Mouse (Mus musculus) cerebellum, postnatal 10 days (tissue): ENCODE measurements around the gene Sec23ip.
A peak's percentile ranks its signal among the peaks of the same experiment; 100 is the strongest.
"Not testable (repeated sequence)": the region's sequence is repeated elsewhere in the genome, so short reads cannot be mapped to it uniquely, and the experiment has no call there.

Source experiments
- DNase-seq, 2 experiments: peaks; one replicate each; pipeline ENCODE4 v3.0.0; 2021; ENCODE audit warnings: mixed read lengths in 2 of 2

Sec23ip gene

DNA sequence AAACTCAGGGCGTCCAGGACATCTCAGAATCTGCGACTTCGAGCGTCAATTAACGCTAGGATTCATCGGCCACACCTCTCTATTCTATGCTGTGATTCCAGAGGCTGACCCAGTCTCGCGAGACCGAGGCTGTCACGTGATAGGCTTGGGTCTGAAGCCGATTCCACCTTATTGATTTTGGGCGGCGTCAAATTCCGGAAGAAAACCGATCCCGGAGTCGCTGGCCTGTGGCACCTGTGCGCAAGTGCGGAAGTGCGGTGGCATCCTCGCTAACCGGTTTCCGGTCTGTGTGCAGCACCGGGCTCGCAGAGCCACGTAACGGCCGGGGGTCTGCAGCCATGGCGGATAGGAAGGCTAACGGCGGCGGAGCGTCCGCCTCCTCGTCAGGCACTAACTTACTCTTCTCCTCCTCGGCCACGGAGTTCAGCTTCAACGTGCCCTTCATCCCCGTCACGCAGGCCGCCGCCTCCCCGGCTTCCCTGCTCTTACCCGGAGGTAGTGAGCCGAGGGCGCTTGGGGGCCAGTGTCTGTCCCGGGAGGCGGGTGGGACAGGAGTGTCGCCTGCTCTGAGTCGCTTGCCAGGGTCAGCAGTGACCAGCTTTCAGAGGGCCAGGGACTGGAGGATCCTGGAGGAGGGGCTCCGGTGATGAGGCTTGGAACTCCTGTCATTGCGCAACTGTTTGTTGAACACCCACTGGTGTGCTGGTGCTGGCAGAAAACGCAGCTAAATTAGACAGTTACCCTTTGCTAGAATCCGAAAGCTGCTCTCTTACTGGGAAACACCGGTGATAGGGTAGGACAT is at the start of gene Sec23ip:
Sec23ip (plus strand) TSS at position 260 of the 802 bp plus-strand sequence.
- DNase-seq, result peak; percentile 98 to 99

DNA sequence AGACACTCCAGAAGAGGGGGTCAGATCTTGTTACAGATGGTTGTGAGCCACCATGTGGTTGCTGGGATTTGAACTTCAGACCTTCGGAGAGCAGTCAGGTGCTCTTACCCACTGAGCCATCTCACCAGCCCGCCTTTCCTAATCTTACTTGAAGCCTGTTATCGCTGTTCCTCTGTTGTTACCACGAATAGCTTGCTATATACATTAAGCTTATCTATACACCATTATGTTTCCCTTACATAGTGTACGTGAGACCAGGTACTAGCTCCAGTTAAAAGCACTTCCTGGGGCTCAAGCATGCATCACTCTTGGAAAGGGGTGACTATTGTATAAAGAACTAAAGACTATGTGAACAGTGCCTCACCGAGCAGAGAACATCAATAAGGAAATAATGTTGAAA is 44.8 kb upstream of the Sec23ip start:
- not testable (repeated sequence) for DNase-seq

DNA sequence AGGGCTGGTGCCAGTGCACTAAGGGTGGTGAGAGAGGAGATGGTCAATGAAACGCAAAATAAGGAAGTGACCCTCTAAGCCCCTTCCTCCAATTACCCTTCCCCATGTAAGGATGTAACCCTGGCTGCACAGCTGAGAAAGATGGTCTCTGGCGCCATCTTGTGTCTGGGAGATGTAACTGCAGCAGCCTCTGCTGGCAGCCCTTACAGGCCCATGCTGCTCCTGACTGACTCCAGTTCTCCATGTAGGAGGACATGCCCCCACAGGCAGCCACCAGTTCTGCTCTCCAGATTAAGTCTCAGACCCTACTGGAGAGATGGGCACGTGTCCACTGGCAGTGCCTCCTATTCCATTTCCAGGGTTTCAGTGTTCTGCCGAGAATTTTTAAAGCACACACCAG is 39.0 kb upstream of the Sec23ip start:
- DNase-seq, result peak; percentile 84 to 87

DNA sequence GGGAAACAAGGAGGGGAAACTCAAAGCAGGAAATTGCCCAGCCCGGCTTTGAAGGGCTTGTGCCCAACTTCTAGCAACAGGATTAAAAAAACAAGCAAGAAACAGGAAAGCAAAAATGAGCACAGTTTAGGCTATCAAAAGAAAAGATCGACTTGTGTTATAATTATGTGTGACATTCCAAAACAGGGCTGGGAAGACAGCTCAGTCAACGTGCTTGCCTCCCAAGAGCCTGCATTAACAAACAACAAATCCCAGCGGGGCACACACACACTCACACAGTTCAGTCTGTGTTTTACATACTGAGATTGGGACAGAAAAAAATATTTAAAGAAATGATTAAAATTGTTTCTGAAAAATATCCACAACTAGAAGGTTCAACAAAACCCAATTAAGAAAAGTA is 26.8 kb upstream of the Sec23ip start:
- no peak for DNase-seq

DNA sequence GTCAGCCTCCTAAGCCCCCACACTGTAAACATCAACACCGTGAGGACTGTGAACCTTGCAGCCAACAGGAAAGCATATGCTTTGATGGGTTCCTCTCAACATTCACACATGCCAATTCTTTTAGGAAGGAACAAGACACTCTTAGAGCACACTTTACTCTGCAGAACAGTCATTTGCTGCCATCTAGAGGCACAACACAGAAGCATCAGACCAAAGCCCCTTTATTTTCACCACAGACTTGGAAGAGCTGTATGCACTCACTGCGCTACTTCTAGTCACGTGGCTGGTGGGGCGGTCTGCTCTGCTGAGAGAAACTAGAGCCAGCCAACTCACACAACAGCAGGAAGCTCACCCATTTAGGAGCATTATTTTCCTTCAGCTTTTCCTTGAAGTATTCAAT is 20.0 kb upstream of the Sec23ip start:
- DNase-seq, result peak; percentile 82 to 84

DNA sequence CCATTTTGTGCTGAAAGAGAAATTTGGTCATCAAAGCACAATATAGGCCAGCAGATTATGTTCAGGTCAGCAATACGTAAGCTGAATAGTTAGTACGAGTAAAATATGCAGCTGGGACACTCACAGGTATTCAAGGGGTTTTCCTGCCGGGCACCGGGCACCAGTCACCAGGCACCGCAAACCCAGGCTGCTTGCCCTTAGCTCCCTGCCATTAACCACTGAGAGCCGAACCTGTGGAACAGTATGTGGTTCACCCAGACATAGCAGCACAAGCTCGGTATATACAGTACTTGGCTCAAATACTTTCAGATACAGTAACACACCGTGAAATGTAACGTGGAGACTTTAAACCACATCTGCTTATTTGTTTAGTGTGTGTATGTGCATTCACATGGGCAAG is 19.6 kb upstream of the Sec23ip start:
- no peak for DNase-seq

DNA sequence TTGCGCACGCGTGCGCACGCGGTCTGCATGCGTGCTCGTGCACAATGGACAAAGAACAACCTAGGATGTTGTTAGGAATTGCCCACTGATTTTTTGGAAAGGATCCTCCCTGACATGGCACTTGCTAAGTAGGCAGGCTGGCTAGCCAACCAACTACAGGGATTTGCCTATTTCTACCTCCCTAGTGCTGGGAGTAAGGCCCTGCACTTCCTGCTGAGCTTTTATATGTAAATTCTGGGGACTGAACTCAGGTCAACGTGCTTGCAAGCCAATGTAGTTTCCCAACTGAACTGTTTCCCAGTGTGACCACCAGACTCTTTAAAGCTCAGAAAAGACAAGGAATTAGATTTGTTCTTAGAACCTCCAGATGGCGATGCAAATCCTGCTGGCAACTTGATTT is 17.7 kb upstream of the Sec23ip start:
- DNase-seq, result peak in 1 of 2 experiments; percentile 38

DNA sequence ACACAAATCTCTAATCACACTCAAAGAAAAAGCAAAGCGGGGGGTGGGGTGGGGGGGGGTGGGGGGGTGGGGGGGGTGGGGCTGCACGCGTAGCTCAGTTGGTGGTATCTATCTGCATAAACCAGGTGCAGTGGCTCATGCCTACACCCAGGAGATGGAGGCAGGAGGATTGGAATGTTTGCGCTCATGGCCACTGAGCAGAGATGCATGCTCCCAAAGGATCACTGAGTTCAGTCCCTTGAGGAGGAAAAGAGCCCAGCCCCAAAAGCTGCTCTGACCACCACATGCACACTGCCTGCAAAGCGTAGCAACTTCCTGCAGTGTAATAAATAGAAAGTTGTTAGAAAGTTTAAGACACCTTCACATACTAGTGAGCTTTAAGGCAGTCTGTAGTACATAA is 17.0 kb upstream of the Sec23ip start:
- no peak for DNase-seq

DNA sequence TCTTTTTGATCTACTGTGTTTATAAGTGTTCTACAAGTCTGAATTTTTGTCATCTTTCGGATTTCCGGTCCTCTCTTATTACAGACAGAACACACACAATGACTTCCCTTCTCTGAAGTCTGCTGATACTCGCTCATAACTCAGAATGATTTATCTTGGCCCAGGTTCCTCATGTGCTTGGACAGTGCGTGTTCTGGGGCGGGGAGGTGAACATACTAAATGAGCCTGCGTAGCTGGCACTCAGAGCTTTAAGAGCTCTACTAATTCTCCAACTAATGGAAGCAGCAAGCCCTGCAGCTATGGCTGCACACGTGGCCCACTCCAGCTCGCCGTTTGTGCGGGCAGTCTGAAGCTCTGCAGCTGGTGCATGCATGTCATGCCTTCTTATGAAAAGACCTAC is 16.0 kb upstream of the Sec23ip start:
- no peak for DNase-seq

DNA sequence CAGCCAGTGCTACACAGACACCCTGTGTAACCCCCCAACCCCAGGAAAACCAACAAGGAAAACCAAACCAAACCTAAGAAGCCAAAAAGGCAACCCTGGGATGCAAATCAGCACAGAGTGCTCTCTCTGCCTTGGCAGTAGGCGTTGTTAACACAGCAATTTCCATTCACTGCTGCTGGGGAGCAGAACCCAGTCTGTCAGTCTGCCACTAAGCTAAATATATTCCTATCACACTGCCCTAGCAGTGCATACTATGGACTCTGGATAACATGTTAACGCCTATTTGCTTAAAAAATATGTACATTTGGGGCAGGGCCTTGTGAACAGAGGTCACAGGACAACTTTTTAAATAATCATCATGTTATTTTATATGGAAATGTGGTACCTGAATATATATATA is 13.2 kb upstream of the Sec23ip start:
- DNase-seq, result no peak

DNA sequence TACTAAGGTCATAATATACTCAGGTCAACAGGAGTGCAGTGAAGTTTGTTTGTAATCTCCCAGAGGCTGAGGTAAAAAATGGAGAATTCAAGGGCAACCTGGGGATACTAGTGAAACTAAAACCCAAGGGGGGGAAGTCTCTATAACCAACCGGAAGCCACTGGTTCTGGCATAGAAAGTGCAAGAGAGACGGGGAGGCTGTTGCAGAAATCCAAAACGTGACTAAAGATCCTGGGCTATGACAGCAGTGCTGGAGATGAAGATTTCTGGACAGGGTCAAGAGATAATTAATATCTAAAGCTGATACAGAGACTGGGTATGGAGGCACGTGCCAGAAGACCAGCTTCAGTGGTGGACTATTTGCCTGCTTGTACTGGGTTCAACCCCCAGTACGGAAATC is 6.7 kb upstream of the Sec23ip start:
- no peak for DNase-seq

DNA sequence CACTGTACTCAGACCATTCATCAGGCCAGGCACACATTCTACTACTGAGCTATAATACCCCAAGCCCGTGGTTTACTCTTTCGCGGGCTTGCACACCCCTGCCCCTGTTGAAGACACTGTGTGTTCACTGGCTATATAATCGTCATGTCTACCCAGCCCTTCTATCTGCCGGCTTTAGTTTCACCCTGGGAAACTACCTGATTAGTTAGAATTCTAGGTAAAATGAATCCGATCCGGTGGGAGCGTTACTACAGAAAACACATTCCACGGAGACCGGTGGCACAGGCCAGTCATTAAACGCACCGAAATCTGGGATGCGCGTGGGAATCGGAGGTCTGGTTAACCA is 5.7 kb upstream of the Sec23ip start:
- no peak for DNase-seq

DNA sequence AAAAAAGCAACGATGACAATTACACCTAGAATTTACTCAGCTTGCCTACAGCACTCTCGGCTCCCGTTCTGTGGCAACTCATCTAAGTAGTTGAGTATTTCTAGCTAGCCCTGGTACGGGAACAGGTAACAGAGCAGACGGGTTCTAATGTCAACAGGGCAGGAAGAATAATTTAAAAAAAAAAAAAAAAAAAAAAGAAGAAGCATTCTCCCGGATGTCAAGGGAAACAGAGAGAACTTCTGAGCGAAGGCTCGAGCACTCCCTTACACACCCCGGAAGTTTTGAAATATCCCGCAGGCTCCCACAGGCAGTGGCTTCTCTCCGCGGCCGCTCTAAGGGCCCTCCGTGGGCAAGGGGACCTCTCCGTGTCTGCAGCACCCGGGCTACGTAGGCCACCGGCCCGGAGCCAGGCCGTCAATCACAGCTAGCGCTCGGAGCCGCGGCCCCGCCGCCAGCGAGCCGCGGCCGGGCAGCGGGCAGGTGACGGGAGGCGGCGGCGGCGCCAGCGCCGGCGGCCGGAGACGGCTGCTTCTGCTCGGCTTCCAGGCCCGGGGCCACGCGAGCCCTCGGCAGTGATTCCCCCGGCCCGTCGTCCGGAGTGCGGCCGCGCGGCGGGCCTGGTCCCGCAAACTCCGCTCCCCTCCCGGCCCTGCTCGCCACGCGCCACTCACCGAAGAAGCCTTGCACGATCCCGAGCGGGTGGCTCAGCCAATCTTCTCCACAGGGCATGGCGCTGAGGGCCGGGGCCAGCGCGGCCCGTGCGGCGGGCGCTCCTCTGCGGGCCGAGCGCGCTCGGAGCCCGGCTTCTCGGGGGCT is 5.1 kb upstream of the Sec23ip start:
- peak; percentile 64 to 73 for DNase-seq

DNA sequence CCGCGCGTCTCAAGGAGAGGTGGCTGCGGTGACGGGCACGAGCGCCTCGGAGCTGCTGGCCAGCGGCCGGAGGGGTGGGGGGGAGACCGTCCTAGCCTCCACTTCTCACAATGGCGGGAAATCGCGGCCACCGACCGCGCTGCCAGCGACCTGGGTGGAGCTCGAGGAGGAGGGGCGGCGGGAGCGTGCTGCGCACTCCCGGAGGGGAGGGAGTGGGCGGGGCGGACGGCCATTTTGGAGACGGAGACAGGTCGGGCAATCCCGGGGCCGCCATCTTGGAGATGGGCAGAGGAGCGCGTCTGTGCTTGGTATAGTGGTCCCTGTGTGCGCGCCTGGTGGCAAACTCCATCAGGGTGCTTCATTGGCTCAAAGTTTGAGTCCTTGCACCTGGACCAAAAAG is 4.4 kb upstream of the Sec23ip start, which contains the start of gene Mcmbp:
Mcmbp (minus strand) TSS at position 162 of the 400 bp plus-strand sequence.
- peak; percentile 99 for DNase-seq

DNA sequence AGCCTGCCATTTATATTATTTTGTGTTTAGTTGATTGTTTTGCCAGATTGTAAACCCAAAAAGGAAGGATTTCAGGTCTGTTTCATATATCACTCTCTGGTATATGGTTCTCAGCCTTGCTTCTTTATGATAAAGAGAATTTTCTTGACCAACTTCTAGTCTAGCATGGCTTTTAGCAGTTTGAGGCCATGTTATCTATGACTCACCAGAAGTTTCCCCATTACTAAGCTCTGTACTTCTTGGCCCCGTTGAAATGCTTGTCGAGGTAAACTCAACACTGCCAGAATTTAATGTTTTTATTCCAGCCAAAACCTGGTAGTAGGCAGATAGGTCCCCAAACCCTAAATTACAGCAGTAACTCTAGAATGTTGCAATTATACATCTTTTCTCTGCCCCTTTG is 845 bp upstream of the Sec23ip start:
- no peak for DNase-seq

DNA sequence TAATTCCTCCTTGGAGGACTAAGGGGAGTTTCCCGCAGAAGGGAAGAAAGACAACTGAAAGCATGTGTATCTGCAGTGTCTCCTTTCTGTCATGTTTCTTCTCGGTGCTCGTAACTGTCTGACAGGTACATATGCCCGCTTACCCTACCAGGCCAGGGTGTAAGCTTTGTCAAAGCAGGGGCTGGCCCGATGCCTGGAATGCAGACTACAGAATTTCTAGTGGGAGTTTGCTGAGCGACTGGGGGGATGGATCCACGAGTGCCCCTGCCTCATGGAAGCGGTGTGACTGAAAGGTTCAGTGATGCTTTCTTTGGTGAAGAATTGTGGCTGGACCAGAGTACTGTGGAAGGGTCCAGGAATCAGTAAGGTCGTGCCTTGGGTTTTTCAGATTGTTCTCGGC is 1.4 kb downstream of the Sec23ip start:
- peak in 1 of 2 experiments; percentile 35 for DNase-seq

DNA sequence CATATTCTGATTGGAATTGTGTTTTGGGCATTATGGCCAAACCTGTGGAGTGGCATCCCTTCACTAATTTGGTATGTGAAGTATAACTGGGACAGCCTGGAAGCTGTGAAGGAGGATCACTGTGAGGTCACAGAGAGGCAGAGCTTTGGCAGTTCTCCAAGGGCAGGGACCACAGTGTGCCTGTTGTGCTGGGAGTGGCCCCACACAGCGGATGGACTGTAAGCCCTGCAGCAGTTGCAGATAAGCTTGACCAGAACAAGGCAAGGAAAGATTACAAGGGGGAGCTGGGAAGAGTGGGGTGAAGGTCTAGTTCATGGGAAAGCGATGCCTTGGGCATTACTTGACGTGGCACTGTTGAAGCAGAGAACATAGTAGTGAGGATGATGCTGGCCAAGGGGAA is 4.0 kb downstream of the Sec23ip start:
- peak; percentile 54 to 55 for DNase-seq

DNA sequence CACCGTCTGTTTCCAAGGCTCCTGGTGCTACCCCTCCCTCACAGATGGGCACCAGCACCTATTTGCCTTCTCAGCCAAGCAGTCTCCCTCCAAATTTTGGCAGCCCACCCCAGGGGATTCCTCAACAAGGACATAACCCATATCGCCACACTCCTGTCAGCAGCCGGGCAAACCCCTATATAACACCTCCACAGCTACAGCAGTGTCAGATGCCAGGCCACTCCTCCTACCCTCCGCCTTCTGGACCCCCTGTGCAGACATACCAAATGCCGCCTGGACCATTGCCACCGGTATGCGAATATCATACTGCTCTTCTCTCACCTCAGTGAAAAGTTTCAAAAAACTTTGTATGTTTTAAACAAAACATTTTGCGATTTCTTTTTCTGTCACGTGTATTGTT is 5.6 kb downstream of the Sec23ip start:
- peak; percentile 84 to 90 for DNase-seq

DNA sequence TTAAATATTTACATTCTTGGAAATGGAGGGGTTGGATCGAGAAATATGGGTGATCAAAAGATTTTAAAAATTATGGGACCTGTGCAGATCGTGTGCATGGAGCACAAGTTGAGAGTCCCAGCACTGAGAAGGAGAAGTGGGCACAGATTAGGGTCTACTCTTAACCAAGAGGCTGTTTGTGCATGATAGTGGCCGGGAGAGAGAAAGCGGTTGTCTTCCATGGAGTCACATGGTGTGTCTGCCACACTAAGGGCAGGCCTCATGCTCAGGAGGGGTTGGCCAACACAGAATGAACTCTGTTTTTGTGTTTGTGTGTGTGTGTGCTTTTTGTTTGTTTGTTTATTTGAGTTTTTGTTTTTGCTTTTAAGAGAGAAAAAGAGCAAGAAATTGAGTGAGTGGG is 7.3 kb downstream of the Sec23ip start:
- no peak for DNase-seq

DNA sequence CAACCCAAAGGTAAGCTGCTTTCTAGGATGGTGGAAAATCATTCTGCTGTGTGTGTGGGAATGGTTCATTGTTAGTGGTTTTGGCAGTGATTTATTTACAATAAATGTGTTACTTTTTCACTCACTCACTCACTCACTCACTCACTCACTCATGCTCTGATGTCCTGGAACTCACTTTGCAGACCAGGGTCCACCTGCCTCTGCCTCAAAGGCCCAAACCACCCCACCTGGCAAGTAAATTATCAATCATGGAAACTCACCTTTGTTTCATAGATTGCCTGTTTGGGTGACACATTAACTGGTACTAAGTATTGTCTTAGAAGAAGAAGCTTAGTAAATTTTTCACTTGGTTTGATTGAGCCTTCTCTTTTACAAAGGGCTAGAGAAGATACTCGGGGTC is 10.7 kb downstream of the Sec23ip start:
- no peak for DNase-seq

DNA sequence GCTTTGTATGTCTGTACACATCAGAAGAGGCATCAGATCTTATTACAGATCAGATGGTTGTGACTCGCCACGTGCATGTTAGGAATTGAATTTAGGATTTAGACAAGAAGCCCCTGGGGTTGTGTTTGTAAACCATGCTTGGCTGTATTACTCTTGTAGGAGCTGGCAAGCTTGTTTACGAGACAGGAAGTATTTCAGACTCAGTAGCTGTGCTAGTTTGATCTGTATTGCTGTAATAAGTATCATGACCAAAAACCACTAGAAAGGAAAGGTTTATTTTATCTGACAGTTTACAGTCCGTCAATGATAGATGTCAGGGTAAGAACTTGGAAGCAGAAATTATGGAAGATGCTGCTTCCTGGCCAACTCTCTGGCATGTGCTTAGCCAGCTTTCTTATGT is 14.2 kb downstream of the Sec23ip start:
- DNase-seq, result no peak

DNA sequence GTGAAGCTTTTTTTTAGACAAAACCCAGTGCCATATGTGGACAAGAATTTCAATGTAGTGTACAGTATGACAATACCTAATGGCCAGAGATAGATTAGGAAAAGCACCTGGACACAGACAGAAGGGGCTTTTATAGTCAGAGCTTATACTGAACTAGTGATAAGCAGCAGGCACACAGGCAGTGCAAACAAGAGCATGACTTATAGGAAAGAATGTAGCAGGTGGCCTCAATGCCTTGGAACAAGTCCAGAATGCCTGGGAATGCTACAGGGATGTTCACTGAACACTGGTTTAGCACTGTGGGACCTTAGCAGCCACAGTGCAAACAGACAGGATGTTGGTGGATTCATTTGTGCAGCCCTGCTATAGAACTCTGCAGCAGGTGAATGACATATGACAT is 22.0 kb downstream of the Sec23ip start:
- DNase-seq, result peak in 1 of 2 experiments; percentile 37

DNA sequence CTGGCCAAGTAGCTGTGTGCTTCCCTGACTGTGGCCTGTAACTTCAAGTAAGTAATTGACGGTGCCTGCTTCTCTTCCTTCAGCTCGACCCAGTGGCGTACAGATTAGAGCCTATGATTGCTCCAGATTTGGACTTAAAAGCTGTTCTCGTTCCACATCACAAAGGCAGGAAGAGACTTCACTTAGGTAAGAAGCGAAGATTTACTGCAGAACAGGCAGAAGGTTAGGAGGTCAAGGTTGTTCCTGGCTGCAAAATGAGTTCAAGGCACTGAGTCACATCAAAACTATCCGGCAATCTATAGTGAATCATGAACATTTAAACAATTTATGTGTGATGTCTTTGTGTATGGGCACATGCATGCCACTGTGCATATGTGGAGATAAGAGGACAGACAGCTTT is 32.5 kb downstream of the Sec23ip start:
- no peak for DNase-seq

DNA sequence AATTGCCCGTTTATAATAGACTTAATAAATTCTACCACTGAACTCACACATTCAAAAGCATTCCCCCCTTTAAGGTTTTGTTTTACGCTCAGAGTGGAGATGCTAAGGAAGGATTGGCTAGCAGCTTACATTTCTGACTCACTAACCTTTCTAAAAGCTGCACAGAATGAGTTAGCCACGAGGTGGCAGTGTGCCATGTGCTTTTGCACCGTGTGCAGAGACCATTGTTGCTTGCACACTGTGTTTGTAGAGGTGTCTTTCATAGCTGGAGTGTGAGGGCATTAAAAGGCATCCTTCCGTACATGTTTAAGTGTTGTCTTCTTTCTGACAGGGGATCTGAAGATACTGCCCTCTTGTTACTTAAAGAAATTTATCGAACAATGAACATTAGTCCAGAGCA is 34.6 kb downstream of the Sec23ip start:
- DNase-seq, result peak; percentile 82 to 87
